Mouse (Mus musculus) ES-E14 (cell line): ENCODE data around the gene Rpl27a. TPM values are rescaled to one million over a fixed set of nuclear protein-coding genes. Genes with fewer than 3 reads are reported as not detected.

Experiments used
- DNase-seq: peaks from one replicate; pipeline ENCODE4 v3.0.0-alpha.2; 2013; ENCODE audit warnings: low read depth, low spot score
- H3K27ac ChIP-seq: 2 replicates; pipeline ENCODE4 v1.5.1; 2012; ENCODE audit warnings: low read depth, mild to moderate bottlenecking, low read length, moderate library complexity, mixed read lengths; ENCODE audit not compliant: poor library complexity, insufficient read depth, severe bottlenecking
- H3K36me3 ChIP-seq: 2 replicates; pipeline ENCODE4 v1.6.1; 2012; ENCODE audit warnings: mild to moderate bottlenecking, low read length, moderate library complexity, mixed read lengths; ENCODE audit not compliant: control insufficient read depth, poor library complexity, insufficient read depth, severe bottlenecking
- H3K4me1 ChIP-seq, 2 experiments: fragments of 150-350 bp in 1 of 2; sonication (generic) in 1 of 2; 2 replicates each; pipeline ENCODE4 v1.6.1; 2012; ENCODE audit warnings: low read length in 2 of 2, mild to moderate bottlenecking in 1 of 2, mixed read lengths in 1 of 2; ENCODE audit not compliant: control insufficient read depth in 2 of 2, insufficient read depth in 2 of 2, poor library complexity in 1 of 2
- H3K4me3 ChIP-seq, 2 experiments: fragments of 150-350 bp in 1 of 2; sonication (generic) in 1 of 2; 2 replicates each; pipeline ENCODE4 v1.5.1; 2012; ENCODE audit warnings: low read length in 2 of 2, low read depth in 1 of 2, mild to moderate bottlenecking in 1 of 2, mixed read lengths in 1 of 2; ENCODE audit not compliant: insufficient read depth in 1 of 2, poor library complexity in 1 of 2, severe bottlenecking in 1 of 2
- H3K9ac ChIP-seq: 2 replicates; pipeline ENCODE4 v1.6.1; 2012; ENCODE audit warnings: low read depth, mild to moderate bottlenecking, low read length, mixed read lengths; ENCODE audit not compliant: poor library complexity, insufficient read depth, severe bottlenecking
- H3K9me3 ChIP-seq: fragments of 150-350 bp; sonication (generic); 2 replicates; pipeline ENCODE4 v1.6.1; 2012; ENCODE audit warnings: low read depth, mild to moderate bottlenecking, low read length; ENCODE audit not compliant: control insufficient read depth, insufficient read depth
- CHD2 ChIP-seq: IDR thresholded peaks from 2 replicates; pipeline ENCODE4 v1.6.1; 2014; ENCODE audit warnings: mild to moderate bottlenecking, low read depth, low read length, inconsistent platforms
- HCFC1 ChIP-seq: IDR thresholded peaks from 2 replicates; pipeline ENCODE4 v1.6.1; 2012; ENCODE audit warnings: low read length, inconsistent platforms, borderline replicate concordance; ENCODE audit not compliant: insufficient read depth
- MAFK ChIP-seq: IDR thresholded peaks from 2 replicates; pipeline ENCODE4 v1.6.1; 2014; ENCODE audit warnings: mild to moderate bottlenecking, low read depth, low read length, inconsistent platforms; ENCODE audit not compliant: insufficient read depth
- ZC3H11A ChIP-seq: IDR thresholded peaks from 2 replicates; pipeline ENCODE4 v1.6.1; 2012; ENCODE audit warnings: low read depth, mild to moderate bottlenecking, inconsistent platforms, low read length, borderline replicate concordance
- ZNF384 ChIP-seq: IDR thresholded peaks from 2 replicates; pipeline ENCODE4 v1.6.1; 2012; ENCODE audit warnings: low read depth, low read length, inconsistent platforms
- in situ Hi-C, 2 experiments: fragments of 600-800 bp; cut with MboI; formaldehyde crosslinking; loops; one replicate each; pipeline ENCODE4 v1.15.1; 2025; ENCODE audit warnings: low sequenced_read_pairs in 2 of 2, inconsistent platforms in 1 of 2; ENCODE audit not compliant: unreplicated experiment in 2 of 2
- total RNA-seq: library from RNA; depleted of rRNA; stranded (reverse); fragments of 300-350 nt; gene quantifications from 2 replicates; pipeline ENCODE4 v1.2.3, GENCODE M21; 2012

Rpl27a gene
- total RNA-seq, 1 experiment, result 1,397 TPM

GRCm38 (mm10) chr7:109541609-109542363 lies 22.8 kb downstream of the Rpl27a start:
- no peak for DNase-seq
- no peak overlapping the region for H3K27ac ChIP-seq
- no peaks in the 10 kb centered on the region for H3K4me1 ChIP-seq
- H3K36me3 ChIP-seq, result peaks cover 8% of the 10 kb centered on the region; the same call in 1 of the 2 replicates
- H3K9me3 ChIP-seq, result no peaks in the 10 kb centered on the region
- in situ Hi-C loops, result no loop called here
- TF ChIP-seq CHD2, result no peak
- no peak for TF ChIP-seq HCFC1
- TF ChIP-seq ZNF384, result no peak
- TF ChIP-seq ZC3H11A, result no peak
- TF ChIP-seq MAFK, result no peak
- no peak overlapping the region for H3K9ac ChIP-seq
- H3K4me3 ChIP-seq, result no peak overlapping the region

- Histone ChIP-seq H3K4me3 (no peak overlapping the region), H3K36me3 (peaks cover 8% of the 10 kb centered on the region; the same call in 1 of the 2 replicates), H3K27ac (no peak overlapping the region), H3K9ac (no peak overlapping the region), H3K9me3 (no peaks in the 10 kb centered on the region), H3K4me1 (no peaks in the 10 kb centered on the region)
- no peak for TF ChIP-seq ZC3H11A
- TF ChIP-seq CHD2, result no peak
- no peak for TF ChIP-seq HCFC1
- TF ChIP-seq MAFK, result no peak
- TF ChIP-seq ZNF384, result no peak
- DNase-seq, result no peak
- in situ Hi-C loops, result no loop called here
These were observed 23.3 kb downstream of the Rpl27a start for GRCm38 (mm10) chr7:109542364-109542628.

- in situ Hi-C loops, result no loop called here
- TF ChIP-seq ZNF384, result no peak
- TF ChIP-seq HCFC1, result no peak
- no peak for TF ChIP-seq CHD2
- no peak for TF ChIP-seq ZC3H11A
- no peak for TF ChIP-seq MAFK
- Histone ChIP-seq H3K9ac (no peak overlapping the region), H3K36me3 (peaks cover 8% of the 10 kb centered on the region; the same call in 1 of the 2 replicates), H3K4me1 (no peaks in the 10 kb centered on the region), H3K4me3 (no peak overlapping the region), H3K9me3 (no peaks in the 10 kb centered on the region), H3K27ac (no peak overlapping the region)
- DNase-seq, result no peak
These were observed 25.8 kb downstream of the Rpl27a start for GRCm38 (mm10) chr7:109544792-109545191.

DNA sequence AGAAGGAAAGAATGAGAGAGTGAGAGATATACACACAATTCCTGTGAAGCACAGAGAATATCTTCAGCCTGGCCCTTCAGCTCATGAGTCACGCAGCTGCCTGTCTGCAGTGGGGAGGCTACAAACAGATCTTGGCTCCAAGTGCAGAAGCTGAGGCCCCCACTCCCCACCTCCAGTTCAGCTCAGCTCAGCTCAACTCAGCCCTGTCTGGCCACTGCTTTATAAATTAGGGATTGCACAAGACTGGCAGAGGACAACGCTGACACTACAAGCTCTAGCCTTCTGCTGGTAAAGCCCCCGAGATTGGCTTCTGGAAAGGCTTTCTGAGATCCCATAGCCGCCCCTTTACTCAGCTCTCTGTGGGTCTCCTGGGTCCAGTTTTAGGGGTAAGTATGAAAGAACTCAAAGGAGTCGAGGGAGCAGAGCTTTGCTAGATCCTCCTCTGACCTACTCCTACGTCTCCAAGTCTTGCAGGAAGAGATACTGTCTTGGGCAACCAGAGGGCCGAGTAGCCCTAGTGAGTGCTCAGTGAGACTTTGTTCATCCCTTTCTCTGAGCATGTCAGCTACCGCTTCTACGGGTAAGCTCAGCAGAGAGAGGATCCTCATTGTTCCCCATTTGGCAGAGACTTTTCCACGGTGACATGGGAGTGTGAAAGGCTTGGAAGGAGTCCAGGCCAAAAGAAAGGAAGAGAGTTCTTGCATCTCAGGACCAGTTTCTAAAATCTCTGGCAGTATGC lies 26.5 kb downstream of the Rpl27a start:
- no peak overlapping the region for H3K4me3 ChIP-seq
- TF ChIP-seq MAFK (no peak), CHD2 (no peak), ZNF384 (no peak), HCFC1 (no peak), ZC3H11A (no peak)
- H3K4me1 ChIP-seq, result no peaks in the 10 kb centered on the region
- no peak for DNase-seq
- H3K27ac ChIP-seq, result no peak overlapping the region
- H3K9ac ChIP-seq, result no peak overlapping the region
- in situ Hi-C loops, result no loop called here
- H3K36me3 ChIP-seq, result peaks cover 8% of the 10 kb centered on the region; the same call in 1 of the 2 replicates
- no peaks in the 10 kb centered on the region for H3K9me3 ChIP-seq
